Mouse (Mus musculus): ENCODE results near the gene Tapbp. TPM values are rescaled to one million over a fixed set of nuclear protein-coding genes. Genes with fewer than 3 reads are reported as not detected.

Gene Tapbp
- polyA plus RNA-seq, 1 experiment from 2014 or later = 35.6 TPM

GRCm38 (mm10) chr17:33968927-33969326 is 53.2 kb downstream of the Tapbp start:
- ATAC-seq = peak; percentile 78

GRCm38 (mm10) chr17:33969394-33969793 is 53.7 kb downstream of the Tapbp start:
- Histone ChIP-seq H3K9ac (no peak overlapping the region), H3K27me3 (replicated peaks) (no peaks in the 10 kb centered on the region), H3K4me2 (replicated peaks) (no peak overlapping the region), H3K9me3 (no peaks in the 10 kb centered on the region), H3K4me1 (replicated peaks) (no peaks in the 10 kb centered on the region), H3K36me3 (0 out of 2 replicates have a peak, but pooled peaks cover 7% of the 10 kb centered on the region), H3K4me3 (replicated peaks) (no peak overlapping the region), H3K27ac (no peak overlapping the region)
- ATAC-seq = no peak
- 80% methylated on average over 4 of the region's 4 CpGs for WGBS

More at GRCm38 (mm10) chr17:33968927-33969326, 53.2 kb downstream of the Tapbp start:
- no peaks in the 10 kb centered on the region for H3K27me3 ChIP-seq (replicated peaks)
- 0 out of 2 replicates have a peak, but pooled peaks cover 7% of the 10 kb centered on the region for H3K36me3 ChIP-seq
- H3K9me3 ChIP-seq = no peaks in the 10 kb centered on the region
- no peak overlapping the region for H3K4me3 ChIP-seq (replicated peaks)
- no peaks in the 10 kb centered on the region for H3K4me1 ChIP-seq (replicated peaks)
- no peak overlapping the region for H3K27ac ChIP-seq
- WGBS = 37% methylated on average over 5 of the region's 5 CpGs
- no peak overlapping the region for H3K9ac ChIP-seq
- H3K4me2 ChIP-seq (replicated peaks) = no peak overlapping the region

- Histone ChIP-seq H3K9ac (no peak overlapping the region), H3K27me3 (replicated peaks) (peaks cover 6% of the 10 kb centered on the region), H3K4me3 (replicated peaks) (no peak overlapping the region), H3K27ac (no peak overlapping the region), H3K4me1 (replicated peaks) (no peaks in the 10 kb centered on the region), H3K36me3 (no peaks in the 10 kb centered on the region), H3K9me3 (no peaks in the 10 kb centered on the region), H3K4me2 (replicated peaks) (no peak overlapping the region)
- ATAC-seq = no peak
- WGBS = 3% methylated on average over 1 of the region's 1 CpGs
Observed at GRCm38 (mm10) chr17:33972691-33973090, 57.0 kb downstream of the Tapbp start.

- no peak overlapping the region for H3K4me3 ChIP-seq (replicated peaks)
- no peak for ATAC-seq
- H3K4me1 ChIP-seq (replicated peaks) = no peaks in the 10 kb centered on the region
- no peaks in the 10 kb centered on the region for H3K9me3 ChIP-seq
- no peaks in the 10 kb centered on the region for H3K36me3 ChIP-seq
- no peak overlapping the region for H3K9ac ChIP-seq
- WGBS = 64% methylated on average over 3 of the region's 3 CpGs
- no peak overlapping the region for H3K27ac ChIP-seq
- peaks cover 15% of the 10 kb centered on the region for H3K27me3 ChIP-seq (replicated peaks)
- H3K4me2 ChIP-seq (replicated peaks) = no peak overlapping the region
Observed at GRCm38 (mm10) chr17:33973572-33973971, 57.9 kb downstream of the Tapbp start.

GRCm38 (mm10) chr17:33977861-33978557 is 62.3 kb downstream of the Tapbp start:
- peak overlapping the region; percentile 83 for H3K4me2 ChIP-seq (replicated peaks)
- peaks cover 9% of the 10 kb centered on the region for H3K4me1 ChIP-seq (replicated peaks)
- peaks cover 22% of the 10 kb centered on the region for H3K27me3 ChIP-seq (replicated peaks)
- no peaks in the 10 kb centered on the region for H3K36me3 ChIP-seq
- H3K4me3 ChIP-seq (replicated peaks) = peak overlapping the region; percentile 46
- 2% methylated on average over 57 of the region's 57 CpGs for whole genome bisulfite sequencing
- ATAC-seq = peak; percentile 3; the same call in 1 of the 2 replicates
- 0 out of 2 replicates have a peak overlapping the region, but pooled peaks have one; percentile 27 for H3K27ac ChIP-seq
- no peaks in the 10 kb centered on the region for H3K9me3 ChIP-seq
- H3K9ac ChIP-seq = peak overlapping the region; percentile 24

GRCm38 (mm10) chr17:33978631-33979031 is 62.9 kb downstream of the Tapbp start:
- under 1% methylated on average over 17 of the region's 17 CpGs for WGBS
- peak overlapping the region; percentile 24; the same call in 1 of the 2 replicates for H3K9ac ChIP-seq

More at GRCm38 (mm10) chr17:33978631-33979031, 62.9 kb downstream of the Tapbp start:
- Histone ChIP-seq H3K27ac (peak overlapping the region; percentile 71), H3K36me3 (no peaks in the 10 kb centered on the region), H3K4me3 (replicated peaks) (peak overlapping the region; percentile 46), H3K27me3 (replicated peaks) (peaks cover 22% of the 10 kb centered on the region), H3K4me1 (replicated peaks) (peaks cover 9% of the 10 kb centered on the region), H3K4me2 (replicated peaks) (peak overlapping the region; percentile 83), H3K9me3 (no peaks in the 10 kb centered on the region)
- ATAC-seq = peak; percentile 94

Other genes starting within 250 kb of the Tapbp start
- gene Hnrnpm, start 229.0 kb upstream of the Tapbp start, polyA plus RNA-seq (2015; fragmentation: Nextera tagmentation; extraction: Ambion mirVana) = 276 and 325 TPM in 2 replicates
- gene March2, start 197.2 kb upstream of the Tapbp start, polyA plus RNA-seq (2015; fragmentation: Nextera tagmentation; extraction: Ambion mirVana) = 49.4 and 52.7 TPM in 2 replicates
- gene Rab11b, start 155.4 kb upstream of the Tapbp start, polyA plus RNA-seq (2015; fragmentation: Nextera tagmentation; extraction: Ambion mirVana) = 206 and 218 TPM in 2 replicates
- 20.7 and 23.4 TPM in 2 replicates for gene Angptl4, start 134.1 kb upstream of the Tapbp start, polyA plus RNA-seq (2015; fragmentation: Nextera tagmentation; extraction: Ambion mirVana)
- gene Kank3, start 105.4 kb upstream of the Tapbp start, polyA plus RNA-seq (2015; fragmentation: Nextera tagmentation; extraction: Ambion mirVana) = 23.0 and 30.5 TPM in 2 replicates
- 1,025 and 1,054 TPM in 2 replicates for gene Rps28, start 91.3 kb upstream of the Tapbp start, polyA plus RNA-seq (2015; fragmentation: Nextera tagmentation; extraction: Ambion mirVana)
- gene Ndufa7, start 91.3 kb upstream of the Tapbp start, polyA plus RNA-seq (2015; fragmentation: Nextera tagmentation; extraction: Ambion mirVana) = 492 and 540 TPM in 2 replicates
- 53.3 and 61.3 TPM in 2 replicates for gene Cd320, start 72.8 kb upstream of the Tapbp start, polyA plus RNA-seq (2015; fragmentation: Nextera tagmentation; extraction: Ambion mirVana)
- gene Gm7029, start 42.1 kb upstream of the Tapbp start, polyA plus RNA-seq (2015; fragmentation: Nextera tagmentation; extraction: Ambion mirVana) = not detected in 2 replicates
- gene Kifc1, start 25.2 kb upstream of the Tapbp start, polyA plus RNA-seq (2015; fragmentation: Nextera tagmentation; extraction: Ambion mirVana) = 5.7 and 7.1 TPM in 2 replicates
- 0.18 and 0.21 TPM in 2 replicates for gene Platr17, start 10.8 kb upstream of the Tapbp start, polyA plus RNA-seq (2015; fragmentation: Nextera tagmentation; extraction: Ambion mirVana)
- gene Daxx, start 6.5 kb upstream of the Tapbp start, polyA plus RNA-seq (2015; fragmentation: Nextera tagmentation; extraction: Ambion mirVana) = 37.5 and 39.1 TPM in 2 replicates
- 14.4 and 16.2 TPM in 2 replicates for gene Zbtb22, start within 50 bp of the Tapbp start, polyA plus RNA-seq (2015; fragmentation: Nextera tagmentation; extraction: Ambion mirVana)
- 29.2 and 32.9 TPM in 2 replicates for gene Rgl2, start 13.6 kb downstream of the Tapbp start, polyA plus RNA-seq (2015; fragmentation: Nextera tagmentation; extraction: Ambion mirVana)
- 153 and 159 TPM in 2 replicates for gene Pfdn6, start 24.4 kb downstream of the Tapbp start, polyA plus RNA-seq (2015; fragmentation: Nextera tagmentation; extraction: Ambion mirVana)
- gene Wdr46, start 24.8 kb downstream of the Tapbp start, polyA plus RNA-seq (2015; fragmentation: Nextera tagmentation; extraction: Ambion mirVana) = 37.1 and 38.5 TPM in 2 replicates
- 9.8 TPM in 2 replicates for gene B3galt4, start 35.6 kb downstream of the Tapbp start, polyA plus RNA-seq (2015; fragmentation: Nextera tagmentation; extraction: Ambion mirVana)
- 44.0 and 47.4 TPM in 2 replicates for gene Vps52, start 39.9 kb downstream of the Tapbp start, polyA plus RNA-seq (2015; fragmentation: Nextera tagmentation; extraction: Ambion mirVana)
- 1,812 and 1,948 TPM in 2 replicates for gene Rps18, start 40.1 kb downstream of the Tapbp start, polyA plus RNA-seq (2015; fragmentation: Nextera tagmentation; extraction: Ambion mirVana)
- 190 and 264 TPM in 2 replicates for gene H2-K1, start 84.4 kb downstream of the Tapbp start, polyA plus RNA-seq (2015; fragmentation: Nextera tagmentation; extraction: Ambion mirVana)
- 16.8 and 18.2 TPM in 2 replicates for gene Ring1, start 108.8 kb downstream of the Tapbp start, polyA plus RNA-seq (2015; fragmentation: Nextera tagmentation; extraction: Ambion mirVana)
- gene H2-Ke6, start 112.2 kb downstream of the Tapbp start, polyA plus RNA-seq (2015; fragmentation: Nextera tagmentation; extraction: Ambion mirVana) = 51.5 and 60.9 TPM in 2 replicates
- gene Slc39a7, start 115.8 kb downstream of the Tapbp start, polyA plus RNA-seq (2015; fragmentation: Nextera tagmentation; extraction: Ambion mirVana) = 151 and 172 TPM in 2 replicates
- 41.8 and 45.0 TPM in 2 replicates for gene Rxrb, start 115.9 kb downstream of the Tapbp start, polyA plus RNA-seq (2015; fragmentation: Nextera tagmentation; extraction: Ambion mirVana)
- gene Col11a2, start 123.5 kb downstream of the Tapbp start, polyA plus RNA-seq (2015; fragmentation: Nextera tagmentation; extraction: Ambion mirVana) = 0.90 and 1.0 TPM in 2 replicates
- 0.66 and 0.85 TPM in 2 replicates for gene H2-Oa, start 176.4 kb downstream of the Tapbp start, polyA plus RNA-seq (2015; fragmentation: Nextera tagmentation; extraction: Ambion mirVana)
- gene H2-DMa, start 203.6 kb downstream of the Tapbp start, polyA plus RNA-seq (2015; fragmentation: Nextera tagmentation; extraction: Ambion mirVana) = 11.3 and 13.4 TPM in 2 replicates
- 88.2 and 90.7 TPM in 2 replicates for gene Brd2, start 206.7 kb downstream of the Tapbp start, polyA plus RNA-seq (2015; fragmentation: Nextera tagmentation; extraction: Ambion mirVana)
- gene H2-DMb2, start 227.4 kb downstream of the Tapbp start, polyA plus RNA-seq (2015; fragmentation: Nextera tagmentation; extraction: Ambion mirVana) = 0.68 and 0.83 TPM in 2 replicates
- 3.2 TPM in 2 replicates for gene H2-DMb1, start 237.2 kb downstream of the Tapbp start, polyA plus RNA-seq (2015; fragmentation: Nextera tagmentation; extraction: Ambion mirVana)